Mouse (Mus musculus) lung, postnatal 36 days (tissue): ENCODE measurements at regions not wholly inside any gene's neighbourhood (a gene's known extent, or its start where the extent isn't known, plus 50 kb on each side); places are given as distances from the start of the nearest gene placed in this dataset.

ENCODE experiments used
- DNase-seq: peaks from one replicate; pipeline ENCODE4 v3.0.0; 2022; ENCODE audit warnings: mixed read lengths

GRCm38 (mm10) chr14:78368881-78369280 is 61.0 kb upstream of the Tnfsf11 start:
- no peak for DNase-seq

DNA sequence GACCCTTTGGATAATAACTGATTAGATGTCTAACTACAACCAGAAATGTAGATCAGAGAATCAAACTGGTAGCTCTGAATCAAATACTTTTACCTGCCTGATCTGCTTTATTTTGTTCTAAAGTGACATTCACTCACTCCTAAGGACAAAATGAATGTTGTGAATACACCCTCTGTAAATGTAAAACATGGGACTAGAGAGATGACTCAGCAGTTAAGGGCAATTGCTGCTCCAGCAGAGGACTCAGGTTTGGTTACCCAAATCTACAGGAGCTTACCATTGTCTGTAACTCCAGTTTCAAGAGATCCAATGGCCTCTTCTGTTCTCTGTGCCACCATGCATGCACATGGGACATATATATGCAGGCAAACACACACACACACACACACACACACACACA is 57.0 kb upstream of the Tnfsf11 start:
- no peak for DNase-seq

DNA sequence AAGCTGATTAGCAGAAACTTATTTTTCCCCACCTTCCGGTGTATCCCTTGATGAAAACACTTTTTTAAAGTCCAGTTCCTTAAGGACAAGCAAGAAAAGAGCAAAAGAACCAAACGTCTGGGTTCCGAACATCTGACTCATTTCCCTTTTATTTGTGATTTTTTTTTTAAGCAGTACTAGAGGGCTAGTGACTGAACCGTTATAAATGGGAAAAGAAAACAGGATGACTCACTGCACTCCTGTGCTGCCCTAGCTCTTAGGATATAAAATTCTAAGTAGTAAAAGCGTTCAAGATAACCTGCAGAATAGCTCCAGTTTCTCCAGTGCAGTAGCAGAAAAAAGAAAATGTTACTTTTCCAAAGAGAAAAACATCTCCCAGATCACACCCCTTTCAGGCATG is 55.3 kb upstream of the Tnfsf11 start:
- no peak for DNase-seq
